In genomic region chr2:170308966-170309365, GRCm38 (mm10) we compare ENCODE assay signal across 16 mouse cellular contexts.
DNase-seq lines count a peak whose midpoint lies in the region; ATAC-seq lines count a peak whose summit lies in the region.
"Had no signal": no experiment of that assay in that cellular context is flagged by ENCODE, and none has a peak within 500 bp of the region (broad histone marks: within the 10 kb centered on the region; RNA-seq: fewer than 3 reads in every experiment).

No protein-coding gene starts in this region.

- no peaks in the 10 kb centered on the region for H3K27me3 ChIP-seq in lung, embryonic 16.5 days (ENCODE audit: control insufficient read depth, insufficient read depth, low read depth, low read length)
- no peaks in the 10 kb centered on the region for H3K27me3 ChIP-seq in embryonic facial prominence, embryonic 11.5 days (ENCODE audit: control insufficient read depth, insufficient read depth, low read length)
- H3K27me3 ChIP-seq in stomach, embryonic 15.5 days (replicated peaks), result no peaks in the 10 kb centered on the region
- H3K27me3 ChIP-seq: heart, embryonic 12.5 days; liver, embryonic 13.5 days had no signal

- DNase-seq in lung, postnatal 25 days (ENCODE audit: low spot score), result no peak
- peak; percentile 47 for DNase-seq in embryonic facial prominence, embryonic 11.5 days (ENCODE audit: low spot score)
- DNase-seq in large intestine, adult 2 months (ENCODE audit: low read depth, low spot score), result peak; percentile 64
- DNase-seq in left cerebral cortex, postnatal 10 days (ENCODE audit: extremely low spot score in 1 of 2, low spot score in 2 of 2), result no peak
- no peak for DNase-seq in left cerebral cortex, adult 18-20 months (ENCODE audit: low spot score in 2 of 2)
- DNase-seq: cerebellum, adult 18-20 months; embryo, embryonic 11 days; layer of hippocampus, adult 9-11 months; liver, embryonic 13.5 days; thymus, postnatal 4 days had no signal

- 38% methylated on average over 9 of the region's 9 CpGs for WGBS in lung, embryonic 16.5 days
- WGBS in embryonic facial prominence, embryonic 11.5 days, result 53% methylated on average over 9 of the region's 9 CpGs
- 40% methylated on average over 9 of the region's 9 CpGs for WGBS in large intestine, adult 2 months
- 29% methylated on average over 9 of the region's 9 CpGs for WGBS in stomach, embryonic 15.5 days

- H3K36me3 ChIP-seq in lung, embryonic 16.5 days (ENCODE audit: control insufficient read depth, insufficient read depth, low read length), result no peaks in the 10 kb centered on the region
- H3K36me3 ChIP-seq in embryonic facial prominence, embryonic 11.5 days (replicated peaks; ENCODE audit: control insufficient read depth, insufficient read depth, low read depth, low read length), result no peaks in the 10 kb centered on the region
- no peaks in the 10 kb centered on the region for H3K36me3 ChIP-seq in stomach, embryonic 15.5 days
- H3K36me3 ChIP-seq: forebrain, embryonic 12.5 days; heart, embryonic 12.5 days; liver, embryonic 13.5 days; midbrain, embryonic 10.5 days had no signal

- intact Hi-C loops in left cerebral cortex, postnatal 10 days (cut with DNase I), result no loop called here

- H3K27ac ChIP-seq in lung, embryonic 16.5 days (ENCODE audit: low read length), result no peak overlapping the region
- no peak overlapping the region for H3K27ac ChIP-seq in embryonic facial prominence, embryonic 11.5 days (replicated peaks; ENCODE audit: low read depth, low read length)
- H3K27ac ChIP-seq in stomach, embryonic 15.5 days, result peak overlapping the region; percentile 35; the same call in 1 of the 2 replicates
- H3K27ac ChIP-seq: forebrain, embryonic 12.5 days; hindbrain, postnatal 0 days; liver, embryonic 13.5 days; midbrain, embryonic 10.5 days had no signal

- H3K4me3 ChIP-seq in lung, embryonic 16.5 days (ENCODE audit: low read length), result no peak overlapping the region
- H3K4me3 ChIP-seq in embryonic facial prominence, embryonic 11.5 days (ENCODE audit: low read depth, low read length), result no peak overlapping the region
- no peak overlapping the region for H3K4me3 ChIP-seq in stomach, embryonic 15.5 days (replicated peaks)
- H3K4me3 ChIP-seq: forebrain, embryonic 12.5 days; heart, embryonic 12.5 days; liver, embryonic 13.5 days; midbrain, embryonic 10.5 days had no signal

- peak; percentile 82 for ATAC-seq in lung, embryonic 16.5 days (ENCODE audit: low read depth)
- no peak for ATAC-seq in embryonic facial prominence, embryonic 11.5 days (replicated peaks; ENCODE audit: insufficient number of reproducible peaks, low FRiP score, low TSS enrichment, low read depth)
- ATAC-seq in stomach, embryonic 15.5 days (ENCODE audit: insufficient read depth, low FRiP score, low read depth), result peak; percentile 68
- ATAC-seq: hindbrain, postnatal 0 days had no signal

- H3K9me3 ChIP-seq in lung, embryonic 16.5 days (ENCODE audit: control insufficient read depth, low read length), result no peaks in the 10 kb centered on the region
- no peaks in the 10 kb centered on the region for H3K9me3 ChIP-seq in embryonic facial prominence, embryonic 11.5 days (replicated peaks; ENCODE audit: control insufficient read depth, low read length)
- no peaks in the 10 kb centered on the region for H3K9me3 ChIP-seq in stomach, embryonic 15.5 days
- H3K9me3 ChIP-seq: forebrain, embryonic 12.5 days; heart, embryonic 12.5 days; liver, embryonic 13.5 days; midbrain, embryonic 10.5 days had no signal

- H3K4me1 ChIP-seq in lung, embryonic 16.5 days (replicated peaks; ENCODE audit: control insufficient read depth, insufficient read depth, low read length), result no peaks in the 10 kb centered on the region; the same call in none of the 2 replicates
- peaks cover 2% of the 10 kb centered on the region; the same call in 1 of the 2 replicates for H3K4me1 ChIP-seq in embryonic facial prominence, embryonic 11.5 days (ENCODE audit: control insufficient read depth, insufficient read depth, low read length)
- H3K4me1 ChIP-seq in stomach, embryonic 15.5 days, result peaks cover 19% of the 10 kb centered on the region
- H3K4me1 ChIP-seq: liver, embryonic 13.5 days had no signal

- no peak overlapping the region for H3K9ac ChIP-seq in lung, embryonic 16.5 days (ENCODE audit: low read length)
- no peak overlapping the region for H3K9ac ChIP-seq in embryonic facial prominence, embryonic 11.5 days (replicated peaks; ENCODE audit: low read length)
- H3K9ac ChIP-seq in stomach, embryonic 15.5 days, result no peak overlapping the region
- H3K9ac ChIP-seq: forebrain, embryonic 12.5 days; heart, embryonic 12.5 days; liver, embryonic 13.5 days had no signal

- no peak overlapping the region for H3K4me2 ChIP-seq in lung, embryonic 16.5 days (ENCODE audit: low read depth, low read length)
- H3K4me2 ChIP-seq in embryonic facial prominence, embryonic 11.5 days (ENCODE audit: low read depth, low read length), result no peak overlapping the region
- H3K4me2 ChIP-seq in stomach, embryonic 15.5 days, result no peak overlapping the region; the same call in 1 of the 2 replicates
- H3K4me2 ChIP-seq: forebrain, embryonic 12.5 days; heart, embryonic 12.5 days; liver, embryonic 13.5 days had no signal

Comparison
In these comparisons a context has a peak if more than half of its experiments do, and no peak if none do; other contexts are left out.
1. DNase-seq: peak in embryonic facial prominence, embryonic 11.5 days (single experiment) and large intestine, adult 2 months (single experiment); none in lung, postnatal 25 days (single experiment), left cerebral cortex, postnatal 10 days (0 of 2) and left cerebral cortex, adult 18-20 months (0 of 2).